Mouse (Mus musculus): ENCODE results near the gene Krtap19-1. TPM values are rescaled to one million over a fixed set of nuclear protein-coding genes. Genes with fewer than 3 reads are reported as not detected.

Gene Krtap19-1
- polyA plus RNA-seq, 1 experiment from 2014 or later = not detected

DNA sequence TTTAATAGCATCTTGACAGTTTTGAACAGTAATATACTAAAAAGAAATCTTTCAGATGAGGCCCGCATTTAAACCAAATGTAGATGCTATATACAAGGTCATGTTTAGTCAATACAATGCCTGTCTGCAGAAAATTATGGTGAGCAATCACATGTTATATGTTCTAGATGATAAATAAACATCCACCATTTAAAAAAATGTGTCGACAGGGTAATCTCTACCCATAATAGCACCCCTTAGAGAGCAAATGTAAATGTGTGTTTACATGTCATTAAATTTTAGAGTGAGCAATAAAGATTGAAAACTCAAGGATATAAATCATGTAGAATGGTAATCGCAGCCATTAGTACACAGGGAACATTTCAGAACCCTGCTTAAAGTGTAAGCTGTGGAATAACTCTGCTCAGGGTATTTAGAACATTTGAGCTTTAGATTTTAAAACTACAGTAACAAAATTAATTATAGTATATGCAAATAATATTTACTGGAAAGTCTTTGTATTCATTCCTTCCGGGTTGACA is 4.3 kb downstream of the Krtap19-1 start:
- 80% methylated on average over 4 of the region's 4 CpGs for WGBS
- H3K36me3 ChIP-seq (ENCODE audit: insufficient read depth, low read length) = no peaks in the 10 kb centered on the region
- TF ChIP-seq CTCF (IDR thresholded peaks at IDR 0.05) (no peak), EP300 (IDR thresholded peaks at IDR 0.05) (no peak)
- no peak for ATAC-seq
- H3K4me2 ChIP-seq (replicated peaks; ENCODE audit: low read depth, low read length) = no peak overlapping the region
- no peak for DNase-seq (ENCODE audit: low spot score)
- no peak overlapping the region for H3K9ac ChIP-seq (replicated peaks; ENCODE audit: low read depth)
- no peak overlapping the region for H3K27ac ChIP-seq (ENCODE audit: low read length)
- H3K27me3 ChIP-seq (replicated peaks; ENCODE audit: insufficient read depth, low read length) = no peaks in the 10 kb centered on the region
- H3K4me3 ChIP-seq (ENCODE audit: low read depth, low read length) = no peak overlapping the region
- no peaks in the 10 kb centered on the region for H3K4me1 ChIP-seq (ENCODE audit: insufficient read depth, low read depth, low read length)
- no peaks in the 10 kb centered on the region for H3K9me3 ChIP-seq (ENCODE audit: low read length)

DNA sequence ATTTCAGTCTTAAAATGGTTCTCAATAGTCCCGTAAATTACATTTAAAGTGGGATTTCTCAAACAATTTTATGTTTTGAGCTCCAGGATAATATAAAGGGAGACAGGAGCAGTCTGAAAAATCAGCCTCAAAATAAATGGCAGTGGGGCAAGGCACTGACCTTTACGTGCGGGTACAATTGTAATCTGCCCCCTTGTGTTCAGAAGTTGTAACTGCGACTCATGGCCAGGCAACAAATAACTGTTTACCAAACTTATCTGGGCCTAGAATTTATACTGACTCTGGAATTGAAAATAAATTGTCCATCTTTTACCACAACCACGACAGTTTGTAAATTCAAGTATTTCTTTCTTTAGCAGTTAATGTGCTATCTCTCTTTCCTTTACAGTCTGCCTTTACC is 17.8 kb downstream of the Krtap19-1 start:
- Histone ChIP-seq H3K4me1 (ENCODE audit: insufficient read depth, low read depth, low read length) (no peaks in the 10 kb centered on the region), H3K4me3 (ENCODE audit: low read depth, low read length) (no peak overlapping the region), H3K4me2 (replicated peaks; ENCODE audit: low read depth, low read length) (no peak overlapping the region), H3K9ac (replicated peaks; ENCODE audit: low read depth) (no peak overlapping the region), H3K27ac (ENCODE audit: low read length) (no peak overlapping the region), H3K9me3 (ENCODE audit: low read length) (no peaks in the 10 kb centered on the region), H3K27me3 (replicated peaks; ENCODE audit: insufficient read depth, low read length) (no peaks in the 10 kb centered on the region), H3K36me3 (ENCODE audit: insufficient read depth, low read length) (no peaks in the 10 kb centered on the region)
- TF ChIP-seq EP300 (IDR thresholded peaks at IDR 0.05) = no peak
- peak; percentile 72 for TF ChIP-seq CTCF (IDR thresholded peaks at IDR 0.05)
- DNase-seq (ENCODE audit: low spot score) (peak; percentile 18), ATAC-seq (no peak)
- WGBS = 10% methylated on average over 5 of the region's 5 CpGs

DNA sequence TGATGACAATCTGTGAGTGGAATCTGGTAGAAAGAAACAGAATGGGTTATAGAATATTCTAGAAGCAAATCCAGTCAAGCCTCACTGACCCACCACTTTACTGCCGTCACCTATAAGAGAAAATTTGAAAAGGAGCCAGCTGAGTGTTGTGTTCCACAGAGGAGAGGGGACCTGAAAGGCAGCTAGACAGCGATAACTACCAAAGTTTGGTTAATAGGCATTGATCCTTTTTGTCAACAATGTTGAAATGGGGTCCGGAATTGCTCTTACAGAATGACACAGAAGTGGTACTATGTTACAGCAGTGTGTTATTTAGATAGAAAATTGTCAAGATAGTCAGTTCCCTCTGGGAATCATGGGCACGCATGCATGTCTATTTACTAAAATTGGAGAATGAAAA is 20.7 kb downstream of the Krtap19-1 start:
- ATAC-seq = no peak
- no peak overlapping the region for H3K4me2 ChIP-seq (replicated peaks; ENCODE audit: low read depth, low read length)
- WGBS = 78% methylated on average over 4 of the region's 4 CpGs

DNA sequence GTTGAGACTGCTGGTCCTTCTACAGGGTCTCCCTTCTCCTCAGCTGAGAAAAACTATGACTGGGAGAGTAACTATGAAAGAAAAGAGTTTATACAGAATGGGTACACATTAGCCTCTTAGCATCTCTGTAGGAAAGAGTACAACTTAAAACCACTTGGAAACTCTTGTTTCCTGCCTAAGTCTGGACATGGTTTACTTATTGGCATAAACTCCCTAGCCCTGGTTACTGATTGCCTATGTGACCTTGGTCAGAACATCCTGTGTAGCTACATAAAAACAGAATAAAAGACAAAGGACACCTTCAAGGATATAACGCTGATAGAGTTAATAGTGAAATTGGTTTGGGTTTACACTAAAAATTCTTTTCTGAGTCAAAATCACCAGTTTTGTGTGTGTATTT is 21.8 kb downstream of the Krtap19-1 start:
- Histone ChIP-seq H3K4me3 (ENCODE audit: low read depth, low read length) (no peak overlapping the region), H3K27me3 (replicated peaks; ENCODE audit: insufficient read depth, low read length) (no peaks in the 10 kb centered on the region), H3K9me3 (ENCODE audit: low read length) (no peaks in the 10 kb centered on the region), H3K4me2 (replicated peaks; ENCODE audit: low read depth, low read length) (no peak overlapping the region), H3K27ac (ENCODE audit: low read length) (no peak overlapping the region), H3K4me1 (ENCODE audit: insufficient read depth, low read depth, low read length) (no peaks in the 10 kb centered on the region), H3K36me3 (ENCODE audit: insufficient read depth, low read length) (no peaks in the 10 kb centered on the region), H3K9ac (replicated peaks; ENCODE audit: low read depth) (no peak overlapping the region)
- TF ChIP-seq EP300 (IDR thresholded peaks at IDR 0.05) (no peak), CTCF (IDR thresholded peaks at IDR 0.05) (no peak)
- ATAC-seq (no peak), DNase-seq (ENCODE audit: low spot score) (no peak)
- 89% methylated on average over 1 of the region's 1 CpGs for WGBS

More for the DNA sequence above, 20.7 kb downstream of the Krtap19-1 start:
- DNase-seq (ENCODE audit: low spot score) = no peak
- Histone ChIP-seq H3K27ac (ENCODE audit: low read length) (no peak overlapping the region), H3K4me3 (ENCODE audit: low read depth, low read length) (no peak overlapping the region), H3K4me1 (ENCODE audit: insufficient read depth, low read depth, low read length) (no peaks in the 10 kb centered on the region), H3K36me3 (ENCODE audit: insufficient read depth, low read length) (no peaks in the 10 kb centered on the region), H3K27me3 (replicated peaks; ENCODE audit: insufficient read depth, low read length) (no peaks in the 10 kb centered on the region), H3K9me3 (ENCODE audit: low read length) (no peaks in the 10 kb centered on the region), H3K9ac (replicated peaks; ENCODE audit: low read depth) (no peak overlapping the region)
- TF ChIP-seq CTCF (IDR thresholded peaks at IDR 0.05) (no peak), EP300 (IDR thresholded peaks at IDR 0.05) (no peak)

DNA sequence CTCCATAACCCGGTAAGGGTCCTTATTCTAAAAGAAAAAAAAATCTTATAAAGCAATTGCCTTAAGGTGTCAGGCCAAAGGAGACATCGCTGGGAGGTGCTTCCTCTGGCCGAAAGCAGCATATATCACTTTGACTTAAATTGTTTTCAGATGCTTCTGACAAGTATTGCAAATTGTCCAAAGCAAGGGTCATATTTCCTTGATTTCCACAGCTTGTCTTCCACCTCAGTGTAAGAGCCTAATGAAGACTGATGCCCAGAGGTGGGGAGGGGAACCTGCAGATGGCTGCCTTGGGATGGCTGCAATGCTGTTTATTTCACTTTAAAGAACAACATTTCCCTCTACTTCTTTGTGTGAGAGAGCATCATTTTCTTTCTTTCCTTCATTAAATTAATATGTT is 42.2 kb downstream of the Krtap19-1 start:
- Histone ChIP-seq H3K9ac (replicated peaks; ENCODE audit: low read depth) (no peak overlapping the region), H3K9me3 (ENCODE audit: low read length) (no peaks in the 10 kb centered on the region), H3K27me3 (replicated peaks; ENCODE audit: insufficient read depth, low read length) (no peaks in the 10 kb centered on the region), H3K4me2 (replicated peaks; ENCODE audit: low read depth, low read length) (no peak overlapping the region), H3K4me1 (ENCODE audit: insufficient read depth, low read depth, low read length) (no peaks in the 10 kb centered on the region), H3K4me3 (ENCODE audit: low read depth, low read length) (no peak overlapping the region), H3K36me3 (ENCODE audit: insufficient read depth, low read length) (no peaks in the 10 kb centered on the region), H3K27ac (ENCODE audit: low read length) (no peak overlapping the region)
- WGBS = 76% methylated on average over 3 of the region's 3 CpGs
- ATAC-seq = no peak
- no peak for DNase-seq (ENCODE audit: low spot score)
- TF ChIP-seq CTCF (IDR thresholded peaks at IDR 0.05) (no peak), EP300 (IDR thresholded peaks at IDR 0.05) (no peak)

GRCm38 (mm10) chr16:88826095-88826652 is 43.0 kb downstream of the Krtap19-1 start, which contains the start of gene Krtap14:
Gene Krtap14 (minus strand): TSS chr16:88826145.
- Histone ChIP-seq H3K27me3 (replicated peaks; ENCODE audit: insufficient read depth, low read length) (no peaks in the 10 kb centered on the region), H3K27ac (ENCODE audit: low read length) (no peak within 1 kb of the TSS), H3K4me2 (replicated peaks; ENCODE audit: low read depth, low read length) (no peak within 1 kb of the TSS), H3K4me3 (ENCODE audit: low read depth, low read length) (no peak within 1 kb of the TSS), H3K9me3 (ENCODE audit: low read length) (no peaks in the 10 kb centered on the region), H3K4me1 (ENCODE audit: insufficient read depth, low read depth, low read length) (no peaks in the 10 kb centered on the region), H3K9ac (replicated peaks; ENCODE audit: low read depth) (no peak within 1 kb of the TSS), H3K36me3 (ENCODE audit: insufficient read depth, low read length) (no peaks in the 10 kb centered on the region)
- TF ChIP-seq EP300 (IDR thresholded peaks at IDR 0.05) = no peak
- DNase-seq (ENCODE audit: low spot score) (no peak), ATAC-seq (no peak)
- 88% methylated on average over 9 of the region's 9 CpGs for WGBS

Data from lung, postnatal 0 days (tissue).